Mouse (Mus musculus) C2C12 (cell line): ENCODE results near the gene Fam114a1. TPM values are rescaled to one million over a fixed set of nuclear protein-coding genes. Genes with fewer than 3 reads are reported as not detected.
A peak's percentile ranks its signal among the peaks of the same experiment; 100 is the strongest.

Experiments
- H3K27me3 ChIP-seq: one replicate; pipeline ENCODE4 v1.6.1; 2011; ENCODE audit not compliant: control insufficient read depth, insufficient read depth, insufficient read length
- H3K36me3 ChIP-seq: one replicate; pipeline ENCODE4 v1.6.1; 2011; ENCODE audit not compliant: control insufficient read depth, insufficient read depth
- H3K4me3 ChIP-seq: one replicate; pipeline ENCODE4 v1.5.1; 2011; ENCODE audit warnings: mild to moderate bottlenecking, control low read depth; ENCODE audit not compliant: poor library complexity, insufficient read depth, severe bottlenecking
- H3K79me2 ChIP-seq: one replicate; pipeline ENCODE4 v1.6.1; 2011; ENCODE audit not compliant: control insufficient read depth, insufficient read depth
- H3K79me3 ChIP-seq: one replicate; pipeline ENCODE4 v1.6.1; 2011; ENCODE audit warnings: low read depth, control low read depth
- H3ac ChIP-seq: one replicate; pipeline ENCODE3; 2011; ENCODE audit warnings: low read depth; ENCODE audit not compliant: control insufficient read depth, insufficient read length
- CEBPB ChIP-seq: IDR thresholded peaks from one replicate; pipeline ENCODE4 v1.6.1; 2011; ENCODE audit warnings: low read depth, mild to moderate bottlenecking, control low read depth, moderate library complexity
- CTCF ChIP-seq: IDR thresholded peaks from one replicate; pipeline ENCODE4 v1.5.1; 2011; ENCODE audit not compliant: control insufficient read depth, insufficient read depth, insufficient read length
- FOSL1 ChIP-seq: IDR thresholded peaks from one replicate; pipeline ENCODE4 v1.8.0; 2011; ENCODE audit warnings: mild to moderate bottlenecking, low read length; ENCODE audit not compliant: poor library complexity, insufficient read depth, severe bottlenecking
- MAX ChIP-seq: IDR thresholded peaks from one replicate; pipeline ENCODE4 v1.6.1; 2011; ENCODE audit warnings: mild to moderate bottlenecking, control low read depth
- MYOD1 ChIP-seq: IDR thresholded peaks from one replicate; pipeline ENCODE4 v1.6.1; 2011; ENCODE audit warnings: low read depth; ENCODE audit not compliant: control insufficient read depth, insufficient read length
- MYOG ChIP-seq: IDR thresholded peaks from one replicate; pipeline ENCODE4 v1.6.1; 2011; ENCODE audit not compliant: control insufficient read depth, insufficient read length; ENCODE audit errors: extremely low read depth
- USF1 ChIP-seq: IDR thresholded peaks from one replicate; pipeline ENCODE4 v1.6.1; 2011; ENCODE audit warnings: low read depth, mild to moderate bottlenecking, control low read depth, moderate library complexity
- polyA plus RNA-seq: library from polyadenylated mRNA; unstranded; fragments of >200 nt; fragmentation: generic; extraction: Trizol; gene quantifications from one replicate; pipeline ENCODE4 v1.2.1, GENCODE M21; 2012; ENCODE audit warnings: missing spikeins

The Fam114a1 gene
- polyA plus RNA-seq, 1 experiment = 14.0 TPM

GRCm38 (mm10) chr5:64958991-64959842, 10.7 kb upstream of the Fam114a1 start:
- H3K27me3 ChIP-seq = no peaks in the 10 kb centered on the region
- no peaks in the 10 kb centered on the region for H3K36me3 ChIP-seq
- peak overlapping the region; percentile 52 for H3ac ChIP-seq
- H3K79me2 ChIP-seq = no peaks in the 10 kb centered on the region
- TF ChIP-seq FOSL1 (no peak), MYOD1 (no peak), MAX (peak; percentile 37), CEBPB (no peak), CTCF (no peak), MYOG (no peak), USF1 (peak; percentile 92)
- H3K79me3 ChIP-seq = no peaks in the 10 kb centered on the region
- H3K4me3 ChIP-seq = peak overlapping the region; percentile 21

DNA sequence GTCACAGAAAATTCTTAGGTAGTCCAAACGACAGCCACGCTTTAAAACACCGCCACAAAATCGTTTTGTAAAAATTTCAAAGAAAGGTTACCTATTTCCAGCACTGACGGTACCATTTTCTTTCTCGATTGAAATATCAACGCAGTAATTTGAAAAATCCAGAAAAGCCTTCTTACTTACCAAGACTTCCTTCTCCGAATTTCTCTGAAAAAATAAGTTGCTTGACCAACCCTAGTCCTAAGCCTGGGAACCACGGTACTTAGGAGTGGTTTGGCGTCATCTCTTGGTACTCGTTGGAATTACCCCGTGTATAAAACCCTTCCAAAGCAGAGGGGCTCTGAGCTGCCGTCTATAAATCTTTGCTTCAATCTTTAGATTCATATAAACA, 10.0 kb upstream of the Fam114a1 start, which contains the start of gene Tlr6:
Gene Tlr6 (minus strand): TSS at position 255 of the 388 bp plus-strand sequence.
- TF ChIP-seq FOSL1 (no peak), USF1 (no peak), CTCF (peak; percentile 16)
- Histone ChIP-seq H3K79me2 (no peaks in the 10 kb centered on the region), H3ac (peak within 1 kb of the TSS; percentile 52), H3K36me3 (no peaks in the 10 kb centered on the region), H3K27me3 (no peaks in the 10 kb centered on the region), H3K4me3 (peak within 1 kb of the TSS; percentile 21), H3K79me3 (no peaks in the 10 kb centered on the region)

- Histone ChIP-seq H3K79me3 (no peaks in the 10 kb centered on the region), H3K79me2 (no peaks in the 10 kb centered on the region), H3K36me3 (no peaks in the 10 kb centered on the region), H3ac (no peak overlapping the region), H3K4me3 (no peak overlapping the region), H3K27me3 (no peaks in the 10 kb centered on the region)
- TF ChIP-seq MYOD1 = no peak
Observed at GRCm38 (mm10) chr5:64960857-64961391, 8.9 kb upstream of the Fam114a1 start.

DNA sequence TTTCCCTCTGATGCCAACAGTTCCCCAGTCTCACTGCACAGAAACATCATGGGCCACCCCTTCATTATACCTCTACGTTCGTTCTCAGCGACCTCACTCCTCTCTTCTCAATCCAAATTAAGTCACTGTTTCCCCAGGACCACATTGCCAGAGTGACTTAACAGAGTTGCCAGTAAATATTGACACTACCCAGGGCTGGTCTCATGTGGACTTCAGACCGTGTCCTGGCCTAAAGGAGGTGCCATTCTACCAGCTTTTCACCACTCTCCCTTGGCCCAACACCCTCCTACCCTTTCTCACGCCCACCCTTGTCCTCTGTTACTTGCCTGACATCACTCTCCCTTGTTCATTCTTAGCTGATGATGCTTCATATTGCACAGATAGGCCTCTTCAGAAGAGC, 6.6 kb upstream of the Fam114a1 start:
- Histone ChIP-seq H3ac (no peak overlapping the region), H3K4me3 (no peak overlapping the region), H3K79me2 (no peaks in the 10 kb centered on the region), H3K79me3 (no peaks in the 10 kb centered on the region), H3K27me3 (no peaks in the 10 kb centered on the region), H3K36me3 (no peaks in the 10 kb centered on the region)
- TF ChIP-seq CEBPB = no peak
- no peak for TF ChIP-seq FOSL1
- TF ChIP-seq MYOG = no peak
- no peak for TF ChIP-seq MYOD1
- no peak for TF ChIP-seq USF1
- no peak for TF ChIP-seq MAX
- no peak for TF ChIP-seq CTCF

DNA sequence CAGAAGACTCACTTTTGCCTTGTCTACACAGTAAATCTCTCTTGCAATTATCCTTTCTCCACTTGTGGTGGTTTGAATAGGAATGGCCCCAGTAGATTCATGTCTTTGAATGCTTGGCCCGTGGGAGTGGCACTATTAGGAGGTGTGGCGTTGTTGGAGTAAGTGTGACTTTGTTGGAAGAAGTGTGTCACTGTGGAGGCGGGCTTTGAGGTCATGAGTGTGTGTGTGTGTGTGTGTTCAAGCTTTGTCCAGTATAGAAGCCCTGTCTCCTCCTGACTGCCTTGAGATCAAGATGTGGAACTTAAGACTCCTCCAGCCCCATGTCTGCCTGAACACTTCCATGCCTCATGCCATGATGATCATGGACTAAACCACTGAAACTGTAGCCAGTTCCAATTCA, 6.1 kb upstream of the Fam114a1 start:
- H3K27me3 ChIP-seq = no peaks in the 10 kb centered on the region

More for the DNA sequence above, 6.1 kb upstream of the Fam114a1 start:
- Histone ChIP-seq H3K36me3 (no peaks in the 10 kb centered on the region), H3ac (no peak overlapping the region), H3K4me3 (no peak overlapping the region), H3K79me2 (no peaks in the 10 kb centered on the region), H3K79me3 (no peaks in the 10 kb centered on the region)
- TF ChIP-seq MYOD1 (no peak), CEBPB (no peak), CTCF (no peak), MYOG (no peak), MAX (no peak), FOSL1 (no peak), USF1 (no peak)
